18 mouse cellular contexts compared by ENCODE assay signal in the genomic region with DNA sequence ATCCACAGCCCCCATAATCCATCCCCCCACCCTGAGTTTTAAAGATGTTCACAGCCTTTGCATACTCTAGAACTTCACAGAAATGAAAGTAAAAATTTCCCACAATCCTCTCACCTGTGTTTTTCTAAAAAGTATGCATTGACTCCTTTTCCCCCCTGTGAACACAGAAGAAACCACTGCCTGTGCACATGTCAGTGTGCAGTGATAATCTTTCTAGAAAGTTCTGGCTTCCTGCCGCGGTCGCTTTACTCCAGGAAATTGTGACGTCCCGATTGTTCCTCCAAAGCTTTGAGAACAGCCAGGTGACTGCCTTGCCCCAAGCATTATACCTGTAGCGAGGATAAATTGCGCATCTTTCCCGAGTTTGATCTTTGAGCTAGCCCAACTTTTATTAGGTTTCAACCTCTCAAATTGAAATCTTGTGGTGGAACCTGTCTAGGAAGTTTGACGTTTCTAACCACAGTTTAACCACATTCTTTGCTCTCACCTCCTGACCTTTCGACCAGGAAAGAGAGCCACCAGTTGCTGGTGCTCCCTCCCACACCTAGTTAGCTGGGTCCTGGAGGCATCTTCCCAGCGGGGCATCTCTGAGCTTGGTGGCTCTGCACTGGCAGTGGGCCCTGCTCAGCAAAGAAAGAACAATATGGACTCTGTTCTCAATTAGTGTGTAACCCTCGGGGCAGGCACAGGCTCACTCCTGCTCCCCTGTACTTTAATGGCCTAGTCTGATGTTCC. TPM values are rescaled to one million over a fixed set of nuclear protein-coding genes. Genes with fewer than 3 reads are reported as not detected.
A peak's percentile ranks its signal among the peaks of the same experiment; 100 is the strongest.
DNase-seq lines count a peak whose midpoint lies in the region; ATAC-seq and TF ChIP-seq lines count a peak whose summit lies in the region.
"Had no signal": no experiment of that assay in that cellular context is flagged by ENCODE, and none has a peak within 500 bp of the region (broad histone marks: within the 10 kb centered on the region; RNA-seq: fewer than 3 reads in every experiment).

No protein-coding gene starts in this region.

- H3K27ac ChIP-seq in hindbrain, embryonic 10.5 days, result no peak overlapping the region
- no peak overlapping the region for H3K27ac ChIP-seq in hindbrain, postnatal 0 days
- H3K27ac ChIP-seq in embryonic facial prominence, embryonic 11.5 days (replicated peaks; ENCODE audit: low read depth, low read length), result no peak overlapping the region
- H3K27ac ChIP-seq: hindbrain, embryonic 15.5 days; midbrain, embryonic 13.5 days had no signal

- no peak for ATAC-seq in hindbrain, postnatal 0 days
- no peak for ATAC-seq in embryonic facial prominence, embryonic 11.5 days (replicated peaks; ENCODE audit: insufficient number of reproducible peaks, low FRiP score, low TSS enrichment, low read depth)
- ATAC-seq: lung, postnatal 0 days; midbrain, embryonic 13.5 days; Patski had no signal

- WGBS in hindbrain, embryonic 10.5 days, result 79% methylated on average over 12 of the region's 12 CpGs
- WGBS in hindbrain, postnatal 0 days, result 81% methylated on average over 12 of the region's 12 CpGs
- WGBS in embryonic facial prominence, embryonic 11.5 days, result 62% methylated on average over 12 of the region's 12 CpGs

- H3K4me3 ChIP-seq in hindbrain, embryonic 10.5 days, result no peak overlapping the region
- H3K4me3 ChIP-seq in hindbrain, postnatal 0 days (ENCODE audit: low read length), result no peak overlapping the region
- H3K4me3 ChIP-seq in embryonic facial prominence, embryonic 11.5 days (ENCODE audit: low read depth, low read length), result no peak overlapping the region
- H3K4me3 ChIP-seq: heart, embryonic 12.5 days; hindbrain, embryonic 15.5 days; midbrain, embryonic 13.5 days had no signal

- H3K9me3 ChIP-seq in hindbrain, embryonic 10.5 days, result no peaks in the 10 kb centered on the region
- no peaks in the 10 kb centered on the region for H3K9me3 ChIP-seq in hindbrain, postnatal 0 days (ENCODE audit: low read length)
- H3K9me3 ChIP-seq in embryonic facial prominence, embryonic 11.5 days (replicated peaks; ENCODE audit: control insufficient read depth, low read length), result no peaks in the 10 kb centered on the region
- H3K9me3 ChIP-seq: heart, embryonic 12.5 days; hindbrain, embryonic 15.5 days; midbrain, embryonic 13.5 days had no signal

- H3K4me2 ChIP-seq in hindbrain, postnatal 0 days (ENCODE audit: low read depth, low read length), result no peak overlapping the region
- no peak overlapping the region for H3K4me2 ChIP-seq in embryonic facial prominence, embryonic 11.5 days (ENCODE audit: low read depth, low read length)
- H3K4me2 ChIP-seq: heart, embryonic 12.5 days; hindbrain, embryonic 15.5 days; liver, embryonic 11.5 days; midbrain, embryonic 13.5 days had no signal

- no peak overlapping the region for H3K9ac ChIP-seq in hindbrain, postnatal 0 days (replicated peaks; ENCODE audit: low read length)
- H3K9ac ChIP-seq in embryonic facial prominence, embryonic 11.5 days (replicated peaks; ENCODE audit: low read length), result no peak overlapping the region
- H3K9ac ChIP-seq: heart, embryonic 12.5 days; hindbrain, embryonic 15.5 days; midbrain, embryonic 13.5 days had no signal

- intact Hi-C loops in left cerebral cortex, postnatal 4 days (cut with DNase I), result no loop called here

- no peaks in the 10 kb centered on the region; the same call in 1 of the 2 replicates for H3K4me1 ChIP-seq in hindbrain, embryonic 10.5 days (replicated peaks)
- no peaks in the 10 kb centered on the region for H3K4me1 ChIP-seq in hindbrain, postnatal 0 days (ENCODE audit: insufficient read depth, low read length)
- no peaks in the 10 kb centered on the region for H3K4me1 ChIP-seq in embryonic facial prominence, embryonic 11.5 days (ENCODE audit: control insufficient read depth, insufficient read depth, low read length)
- H3K4me1 ChIP-seq: heart, embryonic 12.5 days; hindbrain, embryonic 15.5 days; midbrain, embryonic 13.5 days had no signal

- no peaks in the 10 kb centered on the region for H3K36me3 ChIP-seq in hindbrain, embryonic 10.5 days
- H3K36me3 ChIP-seq in hindbrain, postnatal 0 days (ENCODE audit: insufficient read depth, low read length), result no peaks in the 10 kb centered on the region
- no peaks in the 10 kb centered on the region for H3K36me3 ChIP-seq in embryonic facial prominence, embryonic 11.5 days (replicated peaks; ENCODE audit: control insufficient read depth, insufficient read depth, low read depth, low read length)
- H3K36me3 ChIP-seq: heart, embryonic 12.5 days; hindbrain, embryonic 15.5 days; midbrain, embryonic 13.5 days had no signal

- no peak for TF ChIP-seq CTCF in hindbrain, postnatal 0 days (IDR thresholded peaks at IDR 0.05; ENCODE audit: low read depth)

- DNase-seq in hindbrain, embryonic 10.5 days (ENCODE audit: low spot score), result peak; percentile 7
- no peak for DNase-seq in hindbrain, postnatal 0 days (ENCODE audit: low spot score)
- DNase-seq in urinary bladder, adult 18-20 months (ENCODE audit: low spot score in 2 of 2), result peak; percentile 23 to 30
- no peak for DNase-seq in urinary bladder, postnatal 25 days (ENCODE audit: low spot score)
- peak; percentile 4 for DNase-seq in embryonic facial prominence, embryonic 11.5 days (ENCODE audit: low spot score)
- peak; percentile 67 for DNase-seq in naive thymus-derived CD4-positive, alpha-beta T cell, adult 2 months (ENCODE audit: low read depth)
- DNase-seq in gastrocnemius, adult 18-20 months (ENCODE audit: low spot score), result no peak
- DNase-seq in left cerebral cortex, postnatal 4 days, result no peak
- DNase-seq: adrenal gland, adult 2 months; cerebellum, postnatal 36 days; kidney, postnatal 14 days; spleen, adult 18-20 months had no signal

- H3K27me3 ChIP-seq in hindbrain, embryonic 10.5 days (ENCODE audit: insufficient read depth, poor library complexity, severe bottlenecking), result no peaks in the 10 kb centered on the region
- H3K27me3 ChIP-seq in hindbrain, postnatal 0 days (ENCODE audit: insufficient read depth, low read length), result no peaks in the 10 kb centered on the region
- no peaks in the 10 kb centered on the region for H3K27me3 ChIP-seq in embryonic facial prominence, embryonic 11.5 days (ENCODE audit: control insufficient read depth, insufficient read depth, low read length)
- H3K27me3 ChIP-seq: heart, embryonic 12.5 days; hindbrain, embryonic 15.5 days; midbrain, embryonic 13.5 days; Patski had no signal

RNA-seq across cellular contexts. Expression of a gene that starts 15.9 kb away (rescaled TPM):
- 2.1 and 2.3 TPM in 2 replicates for polyA plus RNA-seq in hindbrain, embryonic 10.5 days (2016; fragmentation: Nextera tagmentation; extraction: Ambion mirVana)
- total RNA-seq in hindbrain, postnatal 0 days (2014; rRNA removed), result 5.1 and 5.5 TPM in 2 replicates
- 6.1 and 6.4 TPM in 2 replicates for polyA plus RNA-seq in hindbrain, postnatal 0 days (2015; fragmentation: Nextera tagmentation; extraction: Ambion mirVana)
- polyA plus RNA-seq in embryonic facial prominence, embryonic 11.5 days (2014; fragmentation: Nextera tagmentation; extraction: Ambion mirVana), result 4.9 and 6.2 TPM in 2 replicates
- 10 to 100 TPM; 39.7 to 40.3 TPM for total RNA-seq in gastrocnemius, adult 18-20 months (2021)
- total RNA-seq in left cerebral cortex, postnatal 4 days (2021), result 1 to 10 TPM; 5.8 to 6.1 TPM

RNA-seq across cellular contexts. Expression of a gene that starts 42.9 kb away (rescaled TPM):
- 9.2 and 17.1 TPM in 2 replicates for polyA plus RNA-seq in hindbrain, embryonic 10.5 days (2016; fragmentation: Nextera tagmentation; extraction: Ambion mirVana)
- 119 and 133 TPM in 2 replicates for total RNA-seq in hindbrain, postnatal 0 days (2014; rRNA removed)
- polyA plus RNA-seq in hindbrain, postnatal 0 days (2015; fragmentation: Nextera tagmentation; extraction: Ambion mirVana), result 96.2 and 113 TPM in 2 replicates
- 8.2 and 10.1 TPM in 2 replicates for polyA plus RNA-seq in embryonic facial prominence, embryonic 11.5 days (2014; fragmentation: Nextera tagmentation; extraction: Ambion mirVana)
- 10 to 100 TPM in 1 of 2 experiments, 1 to 10 TPM in 1; 8.9 to 10.1 TPM for total RNA-seq in gastrocnemius, adult 18-20 months (2021)
- total RNA-seq in left cerebral cortex, postnatal 4 days (2021), result 100 to 1,000 TPM; 105 to 109 TPM

Comparison
In these comparisons a context has a peak if more than half of its experiments do, and no peak if none do; other contexts are left out.
1. DNase-seq: peak in hindbrain, embryonic 10.5 days (single experiment), urinary bladder, adult 18-20 months (2 of 2), embryonic facial prominence, embryonic 11.5 days (single experiment) and naive thymus-derived CD4-positive, alpha-beta T cell, adult 2 months (single experiment); none in hindbrain, postnatal 0 days (single experiment), urinary bladder, postnatal 25 days (single experiment), gastrocnemius, adult 18-20 months (single experiment) and left cerebral cortex, postnatal 4 days (single experiment).
2. RNA of a gene that starts 42.9 kb away (total RNA-seq): 119 to 133 TPM in hindbrain, postnatal 0 days and 105 to 109 TPM in left cerebral cortex, postnatal 4 days; 8.9 to 10.1 TPM in gastrocnemius, adult 18-20 months; every median in the first group is over 4 times any median in the second.